Mouse (Mus musculus): ENCODE results near the gene Acrbp.

DNA sequence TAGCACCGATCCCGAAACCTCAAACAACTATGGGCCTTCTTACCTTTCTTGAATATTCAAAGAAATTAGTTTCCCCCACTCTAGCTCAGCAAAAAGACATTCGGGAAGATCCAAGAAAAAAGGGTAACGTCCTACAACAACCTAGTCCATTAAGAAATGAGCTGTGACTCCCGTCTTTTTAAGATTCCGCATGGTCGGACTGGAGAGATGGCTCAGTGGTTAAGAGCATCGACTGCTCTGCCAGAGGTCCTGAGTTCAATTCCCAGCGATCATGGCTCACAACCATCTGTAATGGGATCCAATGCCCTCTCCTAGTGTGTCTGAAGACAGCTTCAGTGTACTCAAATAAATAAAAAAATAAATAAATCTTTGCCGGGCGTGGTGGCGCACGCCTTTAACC, 41.4 kb upstream of the Acrbp start:
- no peak for TF ChIP-seq CTCF (IDR thresholded peaks at IDR 0.05; ENCODE audit: low read depth, low read length)
- no peak for TF ChIP-seq POLR2A (IDR thresholded peaks at IDR 0.05; ENCODE audit: extremely low read depth, insufficient read depth, low read length)
